Mouse (Mus musculus) kidney, embryonic 15.5 days (tissue): ENCODE measurements around the gene Hivep1. TPM values are rescaled to one million over a fixed set of nuclear protein-coding genes. Genes with fewer than 3 reads are reported as not detected.

ENCODE experiments used
- ATAC-seq: fragments of 200-750 bp; cut with Nextera tagmentation; replicated peaks from 2 replicates; pipeline ENCODE4 v1.8.0; 2017; ENCODE audit warnings: moderate TSS enrichment; ENCODE audit not compliant: low FRiP score
- H3K27ac ChIP-seq: fragments of 300-500 bp; sonication (generic); 2 replicates; pipeline ENCODE4 v1.5.1; 2015; ENCODE audit warnings: mild to moderate bottlenecking, inconsistent platforms
- H3K27me3 ChIP-seq: fragments of 300-500 bp; sonication (generic); 2 replicates; pipeline ENCODE4 v1.6.1; 2015; ENCODE audit warnings: inconsistent platforms
- H3K36me3 ChIP-seq: fragments of 300-500 bp; sonication (generic); 2 replicates; pipeline ENCODE4 v1.6.1; 2015; ENCODE audit warnings: inconsistent platforms
- H3K4me1 ChIP-seq: fragments of 300-500 bp; sonication (generic); 2 replicates; pipeline ENCODE4 v1.6.1; 2015; ENCODE audit warnings: inconsistent platforms
- H3K4me2 ChIP-seq: fragments of 300-500 bp; sonication (generic); 2 replicates; pipeline ENCODE4 v1.6.1; 2015; ENCODE audit warnings: moderate library complexity, mild to moderate bottlenecking, inconsistent platforms
- H3K4me3 ChIP-seq: fragments of 300-500 bp; sonication (generic); replicated peaks from 2 replicates; pipeline ENCODE4 v1.5.1; 2015; ENCODE audit warnings: mild to moderate bottlenecking, inconsistent platforms
- H3K9ac ChIP-seq: fragments of 300-500 bp; sonication (generic); 2 replicates; pipeline ENCODE4 v1.6.1; 2015; ENCODE audit warnings: mild to moderate bottlenecking, inconsistent platforms
- H3K9me3 ChIP-seq: fragments of 300-500 bp; sonication (generic); replicated peaks from 2 replicates; pipeline ENCODE4 v1.6.1; 2016; ENCODE audit warnings: inconsistent platforms
- WGBS: fragments of 180-500 bp; shearing (Covaris S2); methylation state at CpG from one replicate; pipeline ENCODE4 v1.1.7; 2015; ENCODE audit warnings: mixed read lengths; 5-methylcytosine and 5-hydroxymethylcytosine counted together
- polyA plus RNA-seq: library from polyadenylated mRNA; unstranded; fragments of >200 nt; fragmentation: Nextera tagmentation; extraction: Ambion mirVana; gene quantifications from 2 replicates; pipeline ENCODE4 v1.2.1, GENCODE M21; 2015

Hivep1 gene
- polyA plus RNA-seq, 1 experiment from 2014 or later = 14.1 TPM

DNA sequence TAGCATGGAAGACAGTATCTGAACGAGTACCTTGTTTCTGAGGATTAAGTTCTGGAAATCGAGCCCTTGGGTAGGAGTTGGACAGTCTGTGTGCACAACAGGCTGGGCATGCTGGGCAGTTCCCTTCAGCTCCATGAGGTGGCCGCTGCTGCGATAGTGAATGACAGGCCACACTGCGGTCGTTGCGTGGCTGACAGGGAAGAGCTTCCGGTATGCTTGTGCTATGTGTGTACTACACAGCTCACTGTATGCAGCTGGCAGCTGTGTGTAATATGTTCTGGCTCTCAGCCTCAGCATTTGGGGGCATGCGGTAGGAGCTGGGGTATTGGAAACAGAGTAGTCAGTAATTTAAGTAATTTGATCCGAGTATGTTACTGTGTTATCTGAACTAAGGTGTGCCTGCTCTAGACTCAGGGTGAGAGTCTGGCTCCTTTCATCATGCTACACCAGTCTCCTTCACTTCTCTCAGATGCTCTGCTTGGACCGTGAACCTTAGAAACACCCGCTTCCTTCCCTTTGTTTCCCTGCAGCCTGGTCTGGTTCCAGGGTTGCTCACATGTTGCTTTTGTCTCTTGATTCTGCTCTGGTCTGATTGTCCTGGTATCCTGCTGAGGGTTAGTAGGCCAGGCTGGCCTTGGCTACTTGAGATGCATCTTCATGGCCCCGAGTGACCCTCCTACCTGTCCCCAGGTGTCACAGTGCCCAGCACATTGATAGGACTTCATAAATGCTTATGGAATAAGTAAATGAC, 49.8 kb downstream of the Hivep1 start:
- Histone ChIP-seq H3K27me3 (no peaks in the 10 kb centered on the region), H3K9me3 (no peaks in the 10 kb centered on the region; the same call in 1 of the 2 replicates), H3K27ac (no peak overlapping the region), H3K4me2 (no peak overlapping the region), H3K4me3 (no peak overlapping the region), H3K36me3 (peaks cover 4% of the 10 kb centered on the region; the same call in 1 of the 2 replicates), H3K4me1 (peaks cover 30% of the 10 kb centered on the region), H3K9ac (no peak overlapping the region)
- 44% methylated on average over 13 of the region's 13 CpGs for WGBS
- ATAC-seq = no peak

DNA sequence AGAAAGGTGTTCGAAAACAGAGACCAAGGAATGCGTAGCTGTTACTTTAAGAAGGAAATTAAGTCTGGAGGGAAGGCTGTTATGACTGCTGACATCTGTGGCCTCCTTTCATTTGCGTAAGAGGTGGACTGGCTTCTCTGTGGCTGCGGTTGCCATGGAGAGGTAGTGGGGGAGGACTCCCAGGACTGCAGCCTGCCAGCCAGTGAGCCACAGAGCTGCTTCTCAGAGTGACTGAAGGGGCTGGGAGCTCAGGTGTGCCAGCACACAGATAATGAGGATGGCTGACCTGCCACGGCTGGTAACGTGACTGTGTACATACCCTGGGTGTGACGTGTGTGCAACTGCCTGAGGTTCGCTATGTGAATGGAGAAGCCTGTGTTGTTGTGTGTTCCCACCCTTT, 51.2 kb downstream of the Hivep1 start:
- Histone ChIP-seq H3K4me1 (peaks cover 30% of the 10 kb centered on the region), H3K27me3 (no peaks in the 10 kb centered on the region), H3K36me3 (peaks cover 2% of the 10 kb centered on the region; the same call in 1 of the 2 replicates), H3K4me3 (no peak overlapping the region), H3K9me3 (no peaks in the 10 kb centered on the region; the same call in 1 of the 2 replicates), H3K9ac (no peak overlapping the region), H3K4me2 (0 out of 2 replicates have a peak overlapping the region, but pooled peaks have one; percentile 0), H3K27ac (no peak overlapping the region)
- peak; percentile 87 for ATAC-seq
- 35% methylated on average over 8 of the region's 8 CpGs for WGBS

DNA sequence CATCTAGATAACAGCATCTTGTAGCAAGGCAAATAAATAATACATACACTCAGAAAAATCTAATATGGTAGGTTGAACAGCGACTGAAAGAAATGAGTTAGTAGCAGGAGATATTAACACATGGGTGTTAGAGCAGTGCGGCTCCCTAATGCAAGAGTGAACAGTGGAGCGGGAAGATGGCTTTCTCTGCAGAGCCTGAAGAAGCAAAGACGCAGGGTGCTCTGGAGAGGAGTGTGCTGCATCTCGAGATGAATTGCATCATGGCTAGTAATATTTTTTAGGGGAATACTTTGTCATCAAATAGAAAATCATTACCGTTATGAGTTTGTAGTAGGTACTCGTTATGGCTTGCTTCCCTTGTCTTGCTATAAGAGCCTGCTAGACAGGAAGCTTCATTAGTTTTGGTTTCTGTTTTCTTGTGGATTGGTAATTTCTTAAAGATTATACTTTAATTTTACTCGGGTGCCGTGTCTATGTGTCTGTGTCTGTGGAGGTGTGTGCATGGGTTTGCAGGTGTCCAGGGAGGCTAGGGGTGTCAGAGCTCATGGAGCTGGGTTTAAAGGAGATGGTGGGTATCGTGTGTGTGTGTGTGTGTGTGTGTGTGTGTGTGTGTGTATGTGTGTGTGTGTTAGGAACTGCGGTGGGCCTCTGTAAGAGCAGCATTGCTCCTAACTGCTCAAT, 51.8 kb downstream of the Hivep1 start:
- Histone ChIP-seq H3K4me2 (0 out of 2 replicates have a peak overlapping the region, but pooled peaks have one; percentile 0), H3K4me3 (no peak overlapping the region), H3K4me1 (peaks cover 30% of the 10 kb centered on the region), H3K9me3 (no peaks in the 10 kb centered on the region), H3K27me3 (no peaks in the 10 kb centered on the region), H3K27ac (no peak overlapping the region), H3K9ac (no peak overlapping the region), H3K36me3 (no peaks in the 10 kb centered on the region)
- no peak for ATAC-seq
- 75% methylated on average over 11 of the region's 11 CpGs for WGBS

DNA sequence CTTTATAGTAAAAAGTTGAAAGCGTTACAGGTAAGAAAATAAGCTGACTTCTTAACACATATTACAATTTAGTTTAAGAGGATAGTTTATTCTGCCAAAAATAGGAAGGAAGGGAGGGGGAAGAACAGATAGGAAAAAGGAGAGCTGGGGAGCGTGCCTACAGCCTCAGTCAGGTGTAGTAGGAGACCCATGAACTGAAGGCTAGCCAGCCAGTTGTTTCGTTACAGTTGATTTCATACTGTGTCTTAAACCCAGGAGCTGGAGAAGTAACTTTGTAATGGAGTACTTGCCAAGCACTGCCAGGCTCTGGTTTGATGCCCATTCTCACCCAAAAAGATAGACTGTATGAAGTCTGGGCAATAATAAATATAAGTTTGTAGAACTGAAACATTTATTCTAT, 52.5 kb downstream of the Hivep1 start:
- Histone ChIP-seq H3K9me3 (no peaks in the 10 kb centered on the region), H3K4me2 (no peak overlapping the region), H3K4me1 (peaks cover 30% of the 10 kb centered on the region), H3K9ac (no peak overlapping the region), H3K27me3 (no peaks in the 10 kb centered on the region), H3K36me3 (no peaks in the 10 kb centered on the region), H3K27ac (no peak overlapping the region), H3K4me3 (no peak overlapping the region)
- whole genome bisulfite sequencing = 87% methylated on average over 3 of the region's 3 CpGs
- ATAC-seq = no peak

DNA sequence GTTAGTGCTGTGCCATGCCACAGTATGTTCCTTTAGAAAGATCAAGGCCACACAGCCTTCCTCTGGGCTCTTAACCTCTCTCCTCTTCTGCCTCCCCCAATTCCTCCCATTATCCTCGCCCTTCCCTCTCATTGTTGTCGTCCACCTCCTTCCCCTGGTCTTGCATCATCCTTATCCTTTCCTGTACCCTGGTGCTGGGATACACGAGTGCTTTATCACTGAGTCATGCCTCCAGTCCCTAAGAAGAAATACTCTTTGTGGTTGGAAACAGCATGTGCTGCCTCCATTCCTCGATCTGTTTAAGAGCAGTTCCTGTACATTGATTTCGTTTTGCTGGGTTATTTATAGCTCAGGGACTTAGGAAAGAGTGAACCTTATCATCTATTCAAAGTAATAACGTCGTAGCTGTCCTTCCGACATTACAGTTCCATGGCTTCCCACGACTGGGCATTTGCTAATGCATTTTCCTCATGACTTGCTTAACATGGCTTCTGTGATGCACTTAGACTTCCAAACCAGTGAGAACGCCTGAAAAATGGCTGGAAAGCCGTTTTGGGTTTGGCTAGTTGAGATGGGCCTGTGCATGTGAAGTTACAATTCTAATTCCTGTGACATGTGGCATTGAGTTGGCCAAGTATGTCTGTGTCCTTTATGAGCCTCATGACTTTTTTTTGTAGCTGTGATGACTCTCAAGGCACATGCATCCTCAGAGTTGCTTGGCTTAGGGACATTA, 56.8 kb downstream of the Hivep1 start:
- no peak overlapping the region for H3K27ac ChIP-seq
- no peaks in the 10 kb centered on the region for H3K27me3 ChIP-seq
- H3K36me3 ChIP-seq = no peaks in the 10 kb centered on the region
- H3K4me2 ChIP-seq = no peak overlapping the region
- H3K9ac ChIP-seq = no peak overlapping the region
- WGBS = 59% methylated on average over 11 of the region's 11 CpGs
- H3K9me3 ChIP-seq = no peaks in the 10 kb centered on the region
- peaks cover 12% of the 10 kb centered on the region for H3K4me1 ChIP-seq
- no peak for ATAC-seq
- no peak overlapping the region for H3K4me3 ChIP-seq

DNA sequence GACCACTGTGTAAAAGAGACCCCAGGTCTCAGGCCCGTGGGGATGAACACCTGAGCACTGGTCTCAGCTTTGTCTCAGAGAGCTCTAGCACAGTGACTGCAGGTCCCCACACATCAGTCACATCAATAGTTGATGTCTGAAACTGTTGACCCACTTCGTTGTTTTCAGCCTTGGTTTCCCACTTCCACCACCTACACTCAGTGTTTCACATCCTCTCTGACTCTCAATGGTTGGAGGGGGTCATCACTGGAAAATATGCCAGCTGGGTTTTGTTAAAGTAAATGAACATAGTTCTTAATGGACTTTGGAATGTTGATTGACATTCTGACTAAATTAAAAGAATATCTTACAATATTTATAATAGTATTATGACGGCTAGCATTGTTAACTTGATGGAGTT, 58.6 kb downstream of the Hivep1 start:
- WGBS = 92% methylated on average over 3 of the region's 3 CpGs
- Histone ChIP-seq H3K36me3 (no peaks in the 10 kb centered on the region), H3K4me1 (peaks cover 10% of the 10 kb centered on the region), H3K4me2 (no peak overlapping the region), H3K9me3 (no peaks in the 10 kb centered on the region), H3K4me3 (no peak overlapping the region), H3K27ac (no peak overlapping the region), H3K9ac (no peak overlapping the region), H3K27me3 (no peaks in the 10 kb centered on the region)
- ATAC-seq = no peak

DNA sequence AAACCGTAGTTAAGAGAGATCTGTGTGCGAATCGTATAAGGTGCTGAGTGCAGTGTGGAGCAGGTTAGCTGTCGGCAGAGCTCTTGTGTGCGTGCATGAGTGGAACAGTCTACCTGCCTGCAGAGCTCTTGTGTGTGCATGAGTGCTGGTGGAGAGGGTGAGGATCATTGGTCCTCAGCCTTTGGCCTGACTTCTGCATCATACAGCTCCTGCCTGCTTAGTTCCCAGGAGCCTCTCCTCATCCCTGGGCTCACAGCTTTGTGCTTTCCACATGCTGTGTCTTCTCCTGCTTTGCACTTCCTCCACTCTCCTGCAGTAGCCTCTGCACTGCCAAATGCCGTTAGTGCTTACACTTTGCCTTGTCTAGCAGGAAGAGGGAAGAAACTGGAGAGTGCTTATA, 60.2 kb downstream of the Hivep1 start:
- ATAC-seq = no peak
- Histone ChIP-seq H3K4me2 (no peak overlapping the region), H3K9ac (no peak overlapping the region), H3K4me3 (no peak overlapping the region), H3K27ac (no peak overlapping the region), H3K27me3 (no peaks in the 10 kb centered on the region), H3K4me1 (peaks cover 10% of the 10 kb centered on the region), H3K9me3 (no peaks in the 10 kb centered on the region), H3K36me3 (no peaks in the 10 kb centered on the region)
- WGBS = 81% methylated on average over 6 of the region's 6 CpGs

DNA sequence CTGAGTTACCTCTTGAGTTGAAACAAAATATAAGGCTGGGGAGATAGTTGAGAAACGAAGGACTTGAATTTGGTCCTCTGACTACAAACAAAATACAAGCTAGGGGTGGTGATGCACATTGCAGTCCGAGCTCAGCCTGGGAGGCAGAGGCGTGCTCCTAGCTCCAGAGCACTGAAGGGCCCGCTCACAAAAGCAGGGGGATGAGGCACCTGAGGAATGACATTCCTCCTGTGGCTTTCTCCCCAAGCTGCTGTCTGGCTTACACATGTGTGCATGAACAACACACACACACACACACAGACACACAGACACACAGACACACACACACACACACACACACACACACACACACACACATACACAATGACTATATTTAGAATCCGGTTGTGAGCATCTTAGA, 60.9 kb downstream of the Hivep1 start:
- no peaks in the 10 kb centered on the region for H3K9me3 ChIP-seq
- ATAC-seq = no peak
- no peaks in the 10 kb centered on the region for H3K36me3 ChIP-seq
- H3K4me2 ChIP-seq = no peak overlapping the region
- no peak overlapping the region for H3K4me3 ChIP-seq
- no peak overlapping the region for H3K27ac ChIP-seq
- WGBS = 75% methylated on average over 5 of the region's 5 CpGs
- H3K27me3 ChIP-seq = no peaks in the 10 kb centered on the region
- no peak overlapping the region for H3K9ac ChIP-seq
- peaks cover 10% of the 10 kb centered on the region for H3K4me1 ChIP-seq

DNA sequence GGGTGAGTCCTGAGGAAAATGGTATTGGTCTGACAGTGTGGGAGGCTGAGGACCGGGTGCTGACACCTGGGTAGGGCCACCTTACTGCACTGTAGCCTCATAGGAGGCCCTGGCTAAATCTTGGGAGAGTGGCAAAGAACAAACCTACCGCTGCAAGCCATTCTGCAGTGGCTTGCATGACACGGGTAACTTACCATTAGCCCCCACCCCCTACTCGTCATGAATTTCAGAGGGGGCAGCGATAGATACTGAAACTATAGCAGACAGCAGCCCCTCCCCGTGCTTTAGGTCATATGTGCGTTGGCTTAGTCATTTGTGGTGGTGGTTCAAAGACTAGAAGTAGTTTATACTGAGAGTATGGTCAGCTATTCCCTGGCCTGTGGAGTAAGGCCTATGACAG, 61.8 kb downstream of the Hivep1 start:
- peaks cover 10% of the 10 kb centered on the region for H3K4me1 ChIP-seq
- no peak overlapping the region for H3K4me2 ChIP-seq
- no peaks in the 10 kb centered on the region for H3K36me3 ChIP-seq
- H3K4me3 ChIP-seq = no peak overlapping the region
- H3K9me3 ChIP-seq = no peaks in the 10 kb centered on the region
- no peak overlapping the region for H3K9ac ChIP-seq
- no peaks in the 10 kb centered on the region for H3K27me3 ChIP-seq
- ATAC-seq = no peak
- H3K27ac ChIP-seq = no peak overlapping the region
- WGBS = 89% methylated on average over 7 of the region's 7 CpGs

DNA sequence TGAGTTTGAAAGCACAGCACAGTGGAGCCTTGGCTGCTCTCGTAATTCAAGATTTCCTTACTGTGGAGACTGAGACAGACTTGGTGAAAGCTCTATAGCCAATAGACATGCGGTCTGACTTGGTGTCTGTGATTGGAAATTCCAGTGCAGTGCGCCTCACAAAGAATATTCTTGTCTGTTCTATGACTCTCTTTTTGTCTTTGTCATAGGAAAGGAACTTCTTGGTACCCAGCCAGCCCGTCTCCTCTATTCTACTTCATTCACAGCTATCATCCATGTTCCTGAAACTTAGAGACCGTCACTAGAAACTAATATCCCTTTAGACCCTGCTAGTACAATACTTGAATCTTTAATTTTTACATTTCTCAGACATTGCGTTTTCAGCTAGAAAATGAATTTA, 64.5 kb downstream of the Hivep1 start:
- H3K4me3 ChIP-seq = no peak overlapping the region
- H3K27me3 ChIP-seq = no peaks in the 10 kb centered on the region
- H3K4me1 ChIP-seq = peaks cover 10% of the 10 kb centered on the region
- no peaks in the 10 kb centered on the region for H3K9me3 ChIP-seq
- ATAC-seq = no peak
- WGBS = 91% methylated on average over 6 of the region's 6 CpGs
- no peak overlapping the region for H3K9ac ChIP-seq
- no peak overlapping the region for H3K4me2 ChIP-seq
- no peak overlapping the region for H3K27ac ChIP-seq
- H3K36me3 ChIP-seq = no peaks in the 10 kb centered on the region

DNA sequence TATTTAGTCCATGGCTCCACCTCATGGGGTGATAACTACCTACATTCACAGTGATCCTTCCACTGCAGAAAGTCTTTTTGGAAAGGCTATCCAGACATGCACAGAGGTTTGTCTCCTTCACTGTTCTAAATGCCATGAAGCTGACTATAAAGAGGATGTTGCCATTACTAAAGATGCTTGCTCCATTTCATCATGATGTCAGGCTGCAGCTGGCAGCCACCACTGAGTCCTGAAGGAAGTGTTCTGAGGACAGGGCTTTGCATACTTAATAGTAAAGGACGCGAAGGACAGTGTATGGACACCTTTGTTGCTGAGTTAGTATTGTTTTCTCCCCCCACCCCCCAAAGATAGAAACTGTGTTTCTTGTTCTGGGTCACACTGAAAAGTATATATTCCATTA, 67.2 kb downstream of the Hivep1 start:
- Histone ChIP-seq H3K4me2 (no peak overlapping the region), H3K4me3 (no peak overlapping the region), H3K9me3 (no peaks in the 10 kb centered on the region), H3K27me3 (no peaks in the 10 kb centered on the region), H3K27ac (no peak overlapping the region), H3K9ac (no peak overlapping the region), H3K4me1 (no peaks in the 10 kb centered on the region), H3K36me3 (peaks cover 8% of the 10 kb centered on the region)
- 90% methylated on average over 2 of the region's 2 CpGs for WGBS
- no peak for ATAC-seq

DNA sequence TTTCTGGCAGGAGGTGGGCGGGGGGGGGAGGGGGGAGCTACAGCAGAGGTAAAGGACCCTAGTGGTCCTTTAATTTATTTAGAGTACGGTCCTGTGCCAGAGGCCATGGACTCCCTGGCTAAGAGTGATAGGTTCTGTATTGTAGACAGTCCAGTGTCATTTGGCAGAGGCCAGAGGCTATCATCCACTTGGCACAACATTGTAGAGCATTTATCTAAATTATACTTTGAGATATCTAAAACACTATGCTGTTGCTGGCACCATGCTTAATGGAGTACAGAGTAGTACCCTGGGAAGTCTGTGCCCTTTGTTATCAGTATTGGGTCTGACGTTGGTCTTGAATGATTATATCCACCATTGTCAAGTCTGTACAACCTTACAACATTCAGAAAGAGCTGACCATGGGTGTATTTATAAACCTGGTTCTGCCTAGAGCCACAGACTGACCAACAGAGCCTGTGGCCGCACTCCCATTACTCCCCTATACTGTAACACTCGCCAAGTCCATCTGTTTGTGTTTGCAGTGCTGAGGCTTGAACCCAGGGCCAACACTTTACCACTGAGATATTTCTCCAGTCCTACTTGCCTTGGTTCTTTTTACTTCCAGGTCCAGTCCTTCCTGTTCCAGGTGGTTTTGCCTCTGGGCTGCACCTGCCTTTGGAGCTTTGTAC, 69.4 kb downstream of the Hivep1 start:
- Histone ChIP-seq H3K4me3 (no peak overlapping the region), H3K9me3 (no peaks in the 10 kb centered on the region), H3K4me1 (no peaks in the 10 kb centered on the region), H3K36me3 (peaks cover 8% of the 10 kb centered on the region), H3K9ac (no peak overlapping the region), H3K4me2 (no peak overlapping the region), H3K27ac (no peak overlapping the region), H3K27me3 (no peaks in the 10 kb centered on the region)
- WGBS = 87% methylated on average over 5 of the region's 5 CpGs
- ATAC-seq = no peak
